Mouse (Mus musculus): Measurements from ENCODE around the gene Cdk11b. TPM values are rescaled to one million over a fixed set of nuclear protein-coding genes. Genes with fewer than 3 reads are reported as not detected.

The Cdk11b gene
- polyA plus RNA-seq (2015; fragmentation: Nextera tagmentation; extraction: Ambion mirVana), result 57.2 and 58.9 TPM in 2 replicates

DNA sequence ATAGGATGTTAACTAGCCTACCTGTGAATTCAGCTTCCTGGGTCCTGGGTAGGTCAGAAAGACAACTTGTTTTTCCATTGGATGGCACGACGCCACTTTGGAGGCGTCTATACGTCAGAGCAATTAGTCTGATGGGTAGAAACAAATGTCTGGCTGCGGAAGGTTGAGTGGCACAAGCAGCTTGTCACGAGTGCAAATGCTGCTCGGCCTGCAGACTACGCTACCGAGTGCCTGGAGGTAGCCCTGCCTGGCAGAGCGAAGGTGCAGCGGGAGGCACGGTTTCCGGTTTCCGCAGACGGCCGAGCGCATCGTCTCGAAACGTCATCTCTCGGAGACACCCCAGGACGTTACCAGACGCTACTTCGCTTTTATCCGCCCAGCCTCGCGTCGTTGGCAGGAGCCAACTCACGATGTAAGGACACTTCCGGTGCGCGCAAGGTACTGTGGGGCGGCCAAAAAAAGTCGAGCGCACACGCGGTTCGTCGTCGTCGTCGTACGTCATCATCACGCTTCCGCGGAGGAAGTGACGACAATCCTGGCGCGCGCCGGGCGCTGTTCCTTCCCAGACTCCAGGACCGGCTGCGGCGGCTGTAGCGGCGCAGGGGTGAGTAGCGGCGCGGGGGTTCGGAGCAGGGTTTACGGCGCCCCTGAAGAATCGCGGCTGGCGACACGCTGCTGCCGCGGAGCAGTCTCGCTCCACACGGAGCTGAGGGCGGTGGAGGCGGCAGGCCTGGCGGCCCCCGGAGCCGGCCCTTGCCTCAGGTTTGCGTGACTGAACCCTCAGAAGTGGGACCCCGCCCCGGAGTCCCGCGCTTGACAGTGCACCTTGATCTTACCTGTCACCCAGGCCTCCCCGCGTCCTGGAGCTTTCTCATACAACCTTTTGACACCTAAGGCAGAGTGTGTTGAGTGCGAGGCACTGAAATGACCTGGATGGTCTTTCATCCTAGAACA, at the start of gene Cdk11b:
Gene Cdk11b (plus strand): TSS at position 517 of the 954 bp plus-strand sequence.
- ATAC-seq, result peak; percentile 100
- under 1% methylated on average over 84 of the region's 84 CpGs for WGBS
- H3K36me3 ChIP-seq (ENCODE audit: control insufficient read depth, insufficient read depth, low read length), result peaks cover 17% of the 10 kb centered on the region

GRCm38 (mm10) chr4:155574931-155575330, 49.7 kb upstream of the Cdk11b start:
- no peaks in the 10 kb centered on the region for H3K27me3 ChIP-seq (ENCODE audit: control insufficient read depth, insufficient read depth, low read depth, low read length)
- 96% methylated on average over 11 of the region's 11 CpGs for WGBS
- H3K9me3 ChIP-seq (replicated peaks; ENCODE audit: control insufficient read depth, low read length, poor library complexity, severe bottlenecking), result no peaks in the 10 kb centered on the region
- H3K36me3 ChIP-seq (ENCODE audit: control insufficient read depth, insufficient read depth, low read length), result peaks cover 4% of the 10 kb centered on the region; the same call in 1 of the 2 replicates
- H3K4me1 ChIP-seq (ENCODE audit: control insufficient read depth, insufficient read depth, low read length), result no peaks in the 10 kb centered on the region
- H3K4me2 ChIP-seq (ENCODE audit: low read length), result no peak overlapping the region
- no peak overlapping the region for H3K9ac ChIP-seq (ENCODE audit: low read depth, low read length)
- H3K4me3 ChIP-seq (ENCODE audit: low read depth, low read length), result no peak overlapping the region
- no peak overlapping the region for H3K27ac ChIP-seq (ENCODE audit: low read length)
- ATAC-seq, result no peak

More for the DNA sequence above, at the start of gene Cdk11b:
- Histone ChIP-seq H3K9me3 (replicated peaks; ENCODE audit: control insufficient read depth, low read length, poor library complexity, severe bottlenecking) (no peaks in the 10 kb centered on the region), H3K4me2 (ENCODE audit: low read length) (peak within 1 kb of the TSS; percentile 66), H3K4me3 (ENCODE audit: low read depth, low read length) (peak within 1 kb of the TSS; percentile 83), H3K4me1 (ENCODE audit: control insufficient read depth, insufficient read depth, low read length) (peaks cover 10% of the 10 kb centered on the region), H3K27me3 (ENCODE audit: control insufficient read depth, insufficient read depth, low read depth, low read length) (no peaks in the 10 kb centered on the region), H3K9ac (ENCODE audit: low read depth, low read length) (peak within 1 kb of the TSS; percentile 78), H3K27ac (ENCODE audit: low read length) (peak within 1 kb of the TSS; percentile 88)

- H3K9me3 ChIP-seq (replicated peaks; ENCODE audit: control insufficient read depth, low read length, poor library complexity, severe bottlenecking), result no peaks in the 10 kb centered on the region
- no peak overlapping the region for H3K4me3 ChIP-seq (ENCODE audit: low read depth, low read length)
- no peak overlapping the region for H3K9ac ChIP-seq (ENCODE audit: low read depth, low read length)
- 87% methylated on average over 8 of the region's 8 CpGs for WGBS
- peaks cover 7% of the 10 kb centered on the region; the same call in 1 of the 2 replicates for H3K36me3 ChIP-seq (ENCODE audit: control insufficient read depth, insufficient read depth, low read length)
- ATAC-seq, result no peak
- no peak overlapping the region for H3K4me2 ChIP-seq (ENCODE audit: low read length)
- no peak overlapping the region for H3K27ac ChIP-seq (ENCODE audit: low read length)
- no peaks in the 10 kb centered on the region for H3K4me1 ChIP-seq (ENCODE audit: control insufficient read depth, insufficient read depth, low read length)
- no peaks in the 10 kb centered on the region for H3K27me3 ChIP-seq (ENCODE audit: control insufficient read depth, insufficient read depth, low read depth, low read length)
Observed at GRCm38 (mm10) chr4:155575521-155575920, 49.1 kb upstream of the Cdk11b start.

DNA sequence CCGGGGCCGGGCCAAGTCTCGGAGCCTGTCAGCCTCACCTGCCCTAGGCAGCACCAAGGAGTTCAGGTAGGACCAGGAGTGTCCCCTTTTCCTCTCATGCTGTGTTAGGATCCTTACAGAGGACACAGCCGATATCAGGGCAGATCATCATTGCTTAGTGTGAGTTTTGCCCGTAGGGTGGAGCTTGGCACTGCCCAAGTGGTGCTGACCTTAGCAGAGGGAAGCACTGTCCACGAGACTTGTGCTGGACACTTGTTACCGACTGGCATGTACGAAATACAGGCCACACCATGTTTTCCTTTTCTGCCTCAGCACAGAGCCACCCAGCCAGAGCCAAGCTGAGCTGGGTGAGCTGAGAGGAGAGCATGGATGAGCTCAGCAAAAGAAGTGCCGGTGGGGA, 47.5 kb upstream of the Cdk11b start:
- Histone ChIP-seq H3K4me2 (ENCODE audit: low read length) (no peak overlapping the region), H3K4me1 (ENCODE audit: control insufficient read depth, insufficient read depth, low read length) (no peaks in the 10 kb centered on the region), H3K9me3 (replicated peaks; ENCODE audit: control insufficient read depth, low read length, poor library complexity, severe bottlenecking) (no peaks in the 10 kb centered on the region), H3K4me3 (ENCODE audit: low read depth, low read length) (no peak overlapping the region), H3K27me3 (ENCODE audit: control insufficient read depth, insufficient read depth, low read depth, low read length) (no peaks in the 10 kb centered on the region), H3K9ac (ENCODE audit: low read depth, low read length) (no peak overlapping the region), H3K27ac (ENCODE audit: low read length) (no peak overlapping the region), H3K36me3 (ENCODE audit: control insufficient read depth, insufficient read depth, low read length) (peaks cover 7% of the 10 kb centered on the region; the same call in 1 of the 2 replicates)
- no peak for ATAC-seq
- WGBS, result 98% methylated on average over 9 of the region's 9 CpGs

DNA sequence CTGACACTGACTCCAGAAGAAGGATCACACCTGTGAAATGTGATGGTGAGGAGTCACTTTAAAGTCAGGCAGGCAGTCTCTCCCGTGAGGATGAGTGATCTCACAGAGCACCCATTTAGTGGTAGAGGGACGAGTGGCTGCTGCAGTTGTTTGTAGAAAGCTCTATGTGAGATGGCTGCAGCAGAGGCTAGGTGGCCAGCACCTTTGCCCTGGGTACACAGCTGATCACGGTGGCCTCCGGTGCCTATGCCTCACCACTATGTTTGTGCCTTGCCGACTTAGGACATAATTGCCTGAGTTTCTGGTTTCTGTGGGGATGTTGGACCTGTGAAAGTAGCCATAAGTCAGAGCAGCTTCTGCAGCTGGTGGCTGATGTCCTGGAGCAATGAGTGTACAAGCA, 46.9 kb upstream of the Cdk11b start:
- peaks cover 7% of the 10 kb centered on the region; the same call in 1 of the 2 replicates for H3K36me3 ChIP-seq (ENCODE audit: control insufficient read depth, insufficient read depth, low read length)

GRCm38 (mm10) chr4:155578336-155579125, 46.1 kb upstream of the Cdk11b start:
- ATAC-seq, result no peak
- H3K9ac ChIP-seq (ENCODE audit: low read depth, low read length), result no peak overlapping the region
- no peak overlapping the region for H3K27ac ChIP-seq (ENCODE audit: low read length)
- H3K4me2 ChIP-seq (ENCODE audit: low read length), result no peak overlapping the region
- 89% methylated on average over 7 of the region's 7 CpGs for WGBS
- peaks cover 7% of the 10 kb centered on the region; the same call in 1 of the 2 replicates for H3K36me3 ChIP-seq (ENCODE audit: control insufficient read depth, insufficient read depth, low read length)
- H3K9me3 ChIP-seq (replicated peaks; ENCODE audit: control insufficient read depth, low read length, poor library complexity, severe bottlenecking), result no peaks in the 10 kb centered on the region
- H3K27me3 ChIP-seq (ENCODE audit: control insufficient read depth, insufficient read depth, low read depth, low read length), result no peaks in the 10 kb centered on the region
- H3K4me1 ChIP-seq (ENCODE audit: control insufficient read depth, insufficient read depth, low read length), result no peaks in the 10 kb centered on the region
- H3K4me3 ChIP-seq (ENCODE audit: low read depth, low read length), result no peak overlapping the region

More for the DNA sequence above, 46.9 kb upstream of the Cdk11b start:
- ATAC-seq, result no peak
- no peak overlapping the region for H3K9ac ChIP-seq (ENCODE audit: low read depth, low read length)
- H3K9me3 ChIP-seq (replicated peaks; ENCODE audit: control insufficient read depth, low read length, poor library complexity, severe bottlenecking), result no peaks in the 10 kb centered on the region
- H3K4me3 ChIP-seq (ENCODE audit: low read depth, low read length), result no peak overlapping the region
- no peak overlapping the region for H3K4me2 ChIP-seq (ENCODE audit: low read length)
- no peaks in the 10 kb centered on the region for H3K4me1 ChIP-seq (ENCODE audit: control insufficient read depth, insufficient read depth, low read length)
- no peak overlapping the region for H3K27ac ChIP-seq (ENCODE audit: low read length)
- no peaks in the 10 kb centered on the region for H3K27me3 ChIP-seq (ENCODE audit: control insufficient read depth, insufficient read depth, low read depth, low read length)
- WGBS, result 93% methylated on average over 5 of the region's 5 CpGs

GRCm38 (mm10) chr4:155580420-155580819, 44.2 kb upstream of the Cdk11b start:
- H3K9ac ChIP-seq (ENCODE audit: low read depth, low read length), result no peak overlapping the region
- peaks cover 24% of the 10 kb centered on the region for H3K36me3 ChIP-seq (ENCODE audit: control insufficient read depth, insufficient read depth, low read length)
- WGBS, result 29% methylated on average over 1 of the region's 1 CpGs
- ATAC-seq, result no peak
- no peaks in the 10 kb centered on the region for H3K4me1 ChIP-seq (ENCODE audit: control insufficient read depth, insufficient read depth, low read length)
- H3K4me2 ChIP-seq (ENCODE audit: low read length), result no peak overlapping the region
- H3K9me3 ChIP-seq (replicated peaks; ENCODE audit: control insufficient read depth, low read length, poor library complexity, severe bottlenecking), result no peaks in the 10 kb centered on the region
- no peaks in the 10 kb centered on the region for H3K27me3 ChIP-seq (ENCODE audit: control insufficient read depth, insufficient read depth, low read depth, low read length)
- H3K4me3 ChIP-seq (ENCODE audit: low read depth, low read length), result no peak overlapping the region
- no peak overlapping the region for H3K27ac ChIP-seq (ENCODE audit: low read length)

GRCm38 (mm10) chr4:155582279-155582905, 42.3 kb upstream of the Cdk11b start:
- WGBS, result 90% methylated on average over 6 of the region's 6 CpGs
- Histone ChIP-seq H3K9me3 (replicated peaks; ENCODE audit: control insufficient read depth, low read length, poor library complexity, severe bottlenecking) (no peaks in the 10 kb centered on the region), H3K4me2 (ENCODE audit: low read length) (no peak overlapping the region), H3K36me3 (ENCODE audit: control insufficient read depth, insufficient read depth, low read length) (peaks cover 29% of the 10 kb centered on the region), H3K9ac (ENCODE audit: low read depth, low read length) (no peak overlapping the region), H3K27ac (ENCODE audit: low read length) (no peak overlapping the region), H3K4me1 (ENCODE audit: control insufficient read depth, insufficient read depth, low read length) (no peaks in the 10 kb centered on the region), H3K27me3 (ENCODE audit: control insufficient read depth, insufficient read depth, low read depth, low read length) (no peaks in the 10 kb centered on the region), H3K4me3 (ENCODE audit: low read depth, low read length) (no peak overlapping the region)
- no peak for ATAC-seq

Measured in midbrain, embryonic 16.5 days (tissue).